Mouse (Mus musculus): ENCODE measurements around the gene Efnb3.

DNA sequence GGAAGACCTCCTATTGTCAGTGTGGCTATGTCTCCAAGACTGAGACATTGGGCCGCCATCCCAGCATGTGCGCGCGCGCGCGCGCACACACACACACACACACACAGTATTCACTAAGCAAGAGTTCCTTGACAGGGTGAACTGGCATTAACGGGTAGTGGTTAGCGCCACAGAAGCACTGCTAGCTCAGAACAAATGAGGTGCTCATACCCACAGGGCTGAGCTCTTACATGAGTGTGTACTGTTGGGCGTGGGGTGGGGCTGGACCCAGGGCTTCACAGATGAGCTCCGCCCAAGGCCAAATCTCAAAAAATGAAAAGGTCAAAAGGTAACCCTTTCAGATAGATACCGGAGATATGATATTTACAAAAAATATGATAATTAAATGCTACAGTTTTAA, 24.9 kb upstream of the Efnb3 start:
- TF ChIP-seq CTCF (IDR thresholded peaks at IDR 0.05; ENCODE audit: control insufficient read depth, insufficient read depth, low read length) (no peak), POLR2A (IDR thresholded peaks at IDR 0.05; ENCODE audit: borderline replicate concordance, control insufficient read depth, low read depth, low read length) (no peak)
